Mouse (Mus musculus) testis, adult 2 months (tissue): Measurements from ENCODE around the gene Dynlt1a.
"Not testable (repeated sequence)": the region's sequence is repeated elsewhere in the genome, so short reads cannot be mapped to it uniquely, and the experiment has no call there.

ENCODE experiments used
- CTCF ChIP-seq: fragments of 200-500 bp; IDR thresholded peaks from 2 replicates; pipeline ENCODE4 v1.5.1; 2012; ENCODE audit warnings: low read depth, mild to moderate bottlenecking, inconsistent platforms, low read length, moderate library complexity; ENCODE audit not compliant: control insufficient read depth, insufficient read depth, insufficient replicate concordance
- POLR2A ChIP-seq: fragments of 200-500 bp; IDR thresholded peaks from 2 replicates; pipeline ENCODE4 v1.6.1; 2012; ENCODE audit warnings: low read depth, mild to moderate bottlenecking, inconsistent platforms, low read length, moderate library complexity; ENCODE audit not compliant: control insufficient read depth

- TF ChIP-seq POLR2A, CTCF: not testable (repeated sequence)
Observed at GRCm38 (mm10) chr17:6293882-6294281, 23.4 kb downstream of the Dynlt1a start.
